Mouse (Mus musculus): ENCODE measurements at regions not wholly inside any gene's neighbourhood (a gene's known extent, or its start where the extent isn't known, plus 50 kb on each side); places are given as distances from the start of the nearest gene placed in this dataset.
"Not testable (repeated sequence)": the region's sequence is repeated elsewhere in the genome, so short reads cannot be mapped to it uniquely, and the experiment has no call there.

DNA sequence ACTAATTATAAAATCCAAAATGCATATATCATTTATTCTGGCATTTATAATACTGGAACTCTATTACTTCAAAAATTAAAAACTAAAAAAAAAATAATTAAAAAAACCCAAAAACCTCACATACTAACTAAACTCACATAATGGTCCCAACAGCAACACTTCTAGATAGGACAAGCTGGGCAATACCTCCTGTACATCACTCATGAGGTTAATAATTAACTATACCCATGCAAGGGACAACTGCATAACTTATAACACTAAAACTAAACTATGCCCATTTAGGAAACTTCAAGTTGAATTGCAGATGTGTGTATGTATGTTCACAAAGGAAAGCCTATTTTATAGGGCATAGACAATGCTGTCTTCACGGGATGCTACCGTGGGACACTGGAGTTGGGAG is 263.0 kb upstream of the Smim15 start:
- ATAC-seq (ENCODE audit: poor library complexity, severe bottlenecking) = no peak

- no peak for ATAC-seq (ENCODE audit: poor library complexity, severe bottlenecking)
These were observed 264.7 kb upstream of the Smim15 start for GRCm38 (mm10) chr13:107779591-107779990.

DNA sequence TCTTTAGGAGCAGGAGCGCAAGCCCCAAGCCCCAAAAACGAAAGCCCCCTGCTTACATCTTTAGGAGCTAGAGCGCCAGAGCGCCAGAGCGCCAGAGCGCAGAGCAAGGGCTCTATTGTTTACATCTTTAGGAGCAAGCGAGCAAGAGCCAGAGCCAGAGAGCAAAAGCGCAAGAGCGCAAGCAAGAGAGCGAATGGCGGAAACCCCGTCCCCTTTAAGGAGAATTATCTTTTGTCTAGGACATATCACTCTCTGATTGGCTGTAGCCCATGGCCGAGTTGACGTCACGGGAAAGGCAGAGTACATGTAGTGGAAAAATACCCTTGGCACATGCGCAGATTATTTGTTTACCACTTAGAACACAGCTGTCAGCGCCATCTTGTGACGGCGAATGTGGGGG is 269.7 kb upstream of the Smim15 start:
- ATAC-seq (ENCODE audit: poor library complexity, severe bottlenecking) = not testable (repeated sequence)

GRCm38 (mm10) chr13:107767262-107767624 is 277.0 kb upstream of the Smim15 start:
- ATAC-seq (ENCODE audit: poor library complexity, severe bottlenecking) = no peak

- ATAC-seq (ENCODE audit: poor library complexity, severe bottlenecking) = no peak
These were observed 277.6 kb upstream of the Smim15 start for GRCm38 (mm10) chr13:107766397-107767261.

- ATAC-seq (ENCODE audit: poor library complexity, severe bottlenecking) = no peak
These were observed 280.3 kb upstream of the Smim15 start for GRCm38 (mm10) chr13:107763911-107764310.

DNA sequence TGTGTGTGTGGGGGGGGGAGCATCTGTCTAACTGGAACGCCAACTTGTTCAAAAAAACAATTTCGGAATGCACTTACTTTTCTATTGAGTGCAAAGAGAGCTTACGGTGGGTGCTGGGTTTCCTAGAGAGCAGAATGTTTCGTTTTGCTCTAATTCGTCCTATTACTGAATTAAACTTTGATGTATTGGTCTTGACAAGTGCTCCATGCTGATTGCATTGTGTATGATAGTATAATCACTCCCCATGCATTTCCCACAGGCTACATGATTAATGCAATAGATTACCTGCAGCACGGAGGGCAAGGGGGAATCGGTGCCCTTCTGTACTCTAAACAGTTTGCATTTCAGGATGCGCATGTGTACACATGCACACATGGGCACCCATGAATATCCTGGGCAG is 283.7 kb upstream of the Smim15 start:
- ATAC-seq (ENCODE audit: poor library complexity, severe bottlenecking) = no peak

GRCm38 (mm10) chr13:107758327-107759095 is 285.7 kb upstream of the Smim15 start:
- ATAC-seq (ENCODE audit: poor library complexity, severe bottlenecking) = no peak

- no peak for ATAC-seq (ENCODE audit: poor library complexity, severe bottlenecking)
These were observed 291.5 kb upstream of the Smim15 start for GRCm38 (mm10) chr13:107752745-107753144.

DNA sequence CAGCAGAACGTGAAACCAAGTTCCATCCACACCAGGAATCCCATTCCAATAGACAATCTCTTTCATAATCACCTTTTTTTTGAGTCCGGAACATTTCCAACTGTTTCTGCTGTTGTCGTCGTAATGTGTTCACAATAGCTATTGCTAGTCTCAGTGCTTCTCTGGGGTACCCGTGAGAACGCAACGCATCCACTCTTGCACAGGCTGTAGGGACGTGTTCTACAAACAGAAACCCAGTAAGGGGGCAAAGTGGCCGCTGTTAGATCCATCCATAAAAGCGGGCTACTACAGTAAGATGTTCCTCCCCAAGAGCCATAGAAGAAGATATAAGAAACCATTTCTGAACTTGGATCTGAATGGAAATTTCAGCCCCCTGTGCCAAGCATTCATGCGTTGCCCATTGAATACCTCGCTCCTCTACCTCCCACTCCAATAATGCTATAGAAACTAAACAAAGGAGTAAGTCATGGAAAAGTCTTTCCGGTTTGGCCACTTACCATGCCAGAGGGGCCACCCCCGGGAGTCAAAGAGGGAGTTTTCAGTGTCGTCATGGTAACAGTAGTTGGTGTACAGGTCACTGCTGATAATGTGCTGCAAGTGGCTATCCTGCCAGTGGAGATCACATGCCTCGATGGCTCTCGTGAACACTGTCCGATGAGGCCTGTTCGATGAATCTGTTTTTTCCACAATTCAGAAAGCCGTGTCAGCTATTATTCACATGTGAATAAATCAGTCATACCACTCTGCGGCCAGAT is 300.6 kb upstream of the Smim15 start:
- ATAC-seq (ENCODE audit: poor library complexity, severe bottlenecking) = no peak

DNA sequence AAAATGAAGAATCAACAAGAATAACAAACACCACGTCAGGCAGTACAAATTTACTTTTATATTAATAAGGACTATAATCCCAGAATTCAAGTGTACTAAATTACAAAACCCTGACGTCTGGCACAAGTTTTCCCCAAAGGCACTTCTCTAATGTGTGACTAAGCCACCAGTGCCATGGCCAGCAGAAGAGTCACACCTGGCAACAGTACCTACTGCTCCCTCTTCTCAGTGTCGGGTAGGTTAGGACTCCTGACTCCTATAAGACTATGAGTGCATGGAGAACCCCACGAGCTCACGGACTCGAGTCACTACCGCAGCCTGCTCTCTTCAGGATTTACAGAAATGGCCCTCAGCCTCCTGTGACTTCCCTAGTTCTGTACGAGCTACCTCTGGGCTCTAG is 307.7 kb upstream of the Smim15 start:
- no peak for ATAC-seq (ENCODE audit: poor library complexity, severe bottlenecking)

GRCm38 (mm10) chr13:107734161-107734905 is 309.9 kb upstream of the Smim15 start:
- no peak for ATAC-seq (ENCODE audit: poor library complexity, severe bottlenecking)

GRCm38 (mm10) chr13:107730976-107731375 is 313.3 kb upstream of the Smim15 start:
- ATAC-seq (ENCODE audit: poor library complexity, severe bottlenecking) = no peak

DNA sequence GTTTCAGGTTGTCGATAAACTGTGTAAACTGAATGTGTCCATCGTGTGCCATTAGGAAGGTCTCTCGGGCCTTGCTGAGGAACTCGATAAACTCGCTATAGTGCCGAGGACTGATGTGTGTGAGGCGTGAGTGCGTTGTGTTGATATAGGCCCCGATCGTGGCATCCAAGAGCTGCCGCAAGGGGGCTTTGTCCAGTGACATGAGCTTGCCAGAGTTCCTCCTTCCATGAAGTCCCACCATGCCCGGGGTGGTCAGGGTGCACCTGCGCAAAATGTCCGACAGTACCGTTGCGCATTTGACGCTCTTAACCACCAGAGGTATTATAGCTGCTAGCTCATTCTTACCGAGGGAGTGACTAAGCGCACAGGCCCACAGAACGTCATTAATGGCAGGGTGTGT is 317.8 kb upstream of the Smim15 start:
- ATAC-seq (ENCODE audit: poor library complexity, severe bottlenecking) = no peak

- ATAC-seq (ENCODE audit: poor library complexity, severe bottlenecking) = no peak
These were observed 322.3 kb upstream of the Smim15 start for GRCm38 (mm10) chr13:107721901-107722300.

GRCm38 (mm10) chr13:107720874-107721574 is 323.2 kb upstream of the Smim15 start:
- ATAC-seq (ENCODE audit: poor library complexity, severe bottlenecking) = no peak

DNA sequence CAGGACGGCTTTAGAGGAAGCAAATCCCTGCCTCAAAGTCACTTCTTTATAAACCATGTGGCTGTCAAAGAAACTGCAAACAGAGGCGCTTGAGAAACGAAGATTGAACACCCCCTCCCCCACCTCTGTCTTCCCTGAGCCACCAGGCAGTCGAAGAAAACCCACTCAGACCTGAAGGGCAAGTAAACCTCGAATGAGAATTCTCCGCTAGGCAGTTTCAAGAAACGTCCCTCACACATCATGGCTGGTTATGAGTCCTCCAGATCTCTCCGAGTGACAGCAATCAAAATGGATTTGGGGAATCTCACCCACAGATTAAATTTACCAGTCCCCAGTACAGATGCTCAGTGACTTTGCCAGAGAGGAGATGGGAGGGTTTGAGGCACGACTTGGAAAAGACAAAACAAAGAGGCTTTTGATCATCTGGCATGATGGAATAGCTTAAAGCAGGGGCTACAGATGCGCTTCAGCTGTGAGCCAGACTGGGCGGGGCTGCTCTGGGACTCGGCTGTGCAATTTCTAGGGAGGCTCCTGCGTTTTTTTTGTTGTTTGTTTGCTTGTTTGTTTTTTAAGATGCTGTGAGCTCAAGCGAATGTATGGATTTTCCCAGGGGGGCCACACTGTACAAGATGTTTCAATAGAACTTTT is 325.1 kb upstream of the Smim15 start:
- ATAC-seq (ENCODE audit: poor library complexity, severe bottlenecking) = no peak

GRCm38 (mm10) chr13:107715616-107716015 is 328.6 kb upstream of the Smim15 start:
- no peak for ATAC-seq (ENCODE audit: poor library complexity, severe bottlenecking)

DNA sequence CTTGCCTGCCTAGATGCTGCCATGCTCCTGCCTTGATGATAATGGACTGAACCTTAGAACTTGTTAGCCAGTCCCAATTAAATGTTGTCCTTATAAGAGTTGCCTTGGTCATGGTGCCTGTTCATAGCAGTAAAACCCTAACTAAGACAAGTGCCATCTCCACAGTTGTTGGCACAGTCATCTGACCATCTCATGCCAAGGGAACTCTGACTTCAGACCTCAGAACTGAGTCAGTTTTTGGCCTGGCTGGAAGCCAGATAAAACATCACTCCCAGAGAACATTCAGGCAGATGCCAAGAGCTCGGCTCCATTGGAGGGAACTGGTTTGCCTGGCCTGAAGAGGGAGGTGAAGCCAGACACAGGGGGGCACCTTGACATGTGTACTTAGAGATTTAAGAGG is 330.2 kb upstream of the Smim15 start:
- ATAC-seq (ENCODE audit: poor library complexity, severe bottlenecking) = no peak

Measured in megakaryocyte, adult 5-6 weeks (primary cell).